Mouse (Mus musculus) MEL (cell line): Measurements from ENCODE around the gene Dnaja2.

ENCODE experiments used
- MAX ChIP-seq: IDR thresholded peaks from 2 replicates; pipeline ENCODE4 v1.6.1; 2011; ENCODE audit warnings: low read length, improper control_type of control experiment
- RAD21 ChIP-seq: IDR thresholded peaks from 2 replicates; pipeline ENCODE4 v1.6.1; 2011; ENCODE audit warnings: mild to moderate bottlenecking, low read depth, low read length, improper control_type of control experiment

- TF ChIP-seq RAD21 (no peak), MAX (no peak)
These were observed 66.5 kb downstream of the Dnaja2 start for GRCm38 (mm10) chr8:85488631-85489030.
